Mouse (Mus musculus) cerebellum, postnatal 25 days (tissue): Measurements from ENCODE around the gene 1700025F22Rik.
A peak's percentile ranks its signal among the peaks of the same experiment; 100 is the strongest.
"Not testable (repeated sequence)": the region's sequence is repeated elsewhere in the genome, so short reads cannot be mapped to it uniquely, and the experiment has no call there.

Source experiments
- DNase-seq, 2 experiments: peaks; one replicate each; pipeline ENCODE4 v3.0.0; 2021; ENCODE audit warnings: mixed read lengths in 2 of 2

The 1700025F22Rik gene

DNA sequence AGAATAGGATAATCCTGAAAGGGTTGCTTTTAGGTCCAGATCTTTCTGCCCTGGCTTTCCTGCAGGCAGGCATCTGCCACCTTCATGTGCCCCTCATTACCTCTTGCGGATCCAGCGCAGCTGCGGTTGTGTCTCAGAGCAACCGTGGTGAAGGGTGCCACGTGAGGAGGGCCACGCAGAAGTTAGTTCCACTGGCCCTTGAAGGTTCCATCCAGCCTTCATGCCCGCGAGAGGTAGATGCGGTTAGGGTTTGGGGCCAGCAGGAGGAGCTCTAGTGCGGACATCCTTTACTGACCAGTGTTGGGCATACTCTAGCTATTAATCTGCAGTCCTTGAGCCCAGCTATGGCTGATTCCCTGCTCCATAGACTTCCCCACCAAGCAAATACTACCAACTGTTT lies at the start of gene 1700025F22Rik:
Gene 1700025F22Rik, minus strand, starts transcription at position 149 of the 400 bp plus-strand sequence.
- DNase-seq = no peak

DNA sequence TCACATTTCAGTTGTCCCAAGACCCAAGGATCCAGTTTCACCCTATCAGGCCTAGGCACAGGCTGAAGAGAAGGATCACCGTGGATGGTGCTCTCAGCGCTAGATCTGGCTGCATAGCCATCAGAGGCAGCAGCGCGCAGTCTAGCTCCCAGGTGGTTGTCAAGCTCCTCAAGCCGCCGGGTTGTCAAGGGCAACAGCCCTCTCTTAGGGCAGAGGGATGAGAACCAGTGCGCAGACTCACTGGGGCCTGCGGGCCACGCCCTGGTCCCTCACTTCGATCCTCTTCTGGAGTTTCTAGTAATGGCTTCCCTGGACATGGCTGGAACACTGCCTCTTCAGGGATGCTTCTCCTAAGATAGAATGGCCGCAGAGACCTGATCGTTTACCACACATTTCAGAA lies 31.4 kb upstream of the 1700025F22Rik start, which contains the start of gene Ms4a13:
Gene Ms4a13, minus strand, starts transcription at position 192 of the 400 bp plus-strand sequence.
- no peak for DNase-seq

DNA sequence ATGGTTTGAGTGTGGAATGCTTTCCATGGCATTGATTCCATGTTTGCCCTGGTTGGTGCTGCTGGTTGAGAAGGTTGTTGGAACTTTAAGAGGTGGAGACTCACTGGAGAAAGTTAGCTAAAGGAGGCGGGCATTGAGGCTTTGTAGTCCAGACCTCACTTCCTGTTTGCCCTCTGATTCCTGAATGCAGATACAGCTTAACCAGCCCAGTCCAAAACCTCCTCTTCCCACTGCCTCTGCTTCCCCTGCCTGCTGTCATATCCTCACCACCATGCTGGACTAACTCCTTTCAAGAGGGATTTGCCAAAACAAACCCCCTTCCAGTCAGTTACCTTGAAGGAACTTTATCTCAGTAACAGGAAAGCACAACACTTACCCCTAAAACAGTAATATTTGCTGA lies 27.4 kb upstream of the 1700025F22Rik start:
- DNase-seq = no peak

DNA sequence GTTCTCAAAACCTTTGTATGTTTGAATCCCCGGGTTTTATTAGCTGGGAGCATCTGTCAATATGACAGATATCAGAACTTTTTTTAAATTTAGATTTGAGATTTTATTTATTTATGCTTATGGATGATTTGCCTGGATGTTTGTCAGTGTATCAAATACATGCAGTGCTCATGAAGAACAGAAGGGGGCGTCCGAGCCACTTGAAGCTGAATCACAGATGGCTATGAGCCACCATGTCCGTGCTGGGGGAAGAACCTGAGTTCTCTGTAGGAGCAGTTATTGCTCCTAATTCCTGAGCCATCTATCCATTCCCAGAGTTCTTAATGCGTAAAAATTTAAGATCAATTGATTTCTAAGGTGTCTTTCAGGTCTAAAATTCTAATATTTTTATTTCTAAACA lies 19.0 kb upstream of the 1700025F22Rik start:
- DNase-seq = no peak

DNA sequence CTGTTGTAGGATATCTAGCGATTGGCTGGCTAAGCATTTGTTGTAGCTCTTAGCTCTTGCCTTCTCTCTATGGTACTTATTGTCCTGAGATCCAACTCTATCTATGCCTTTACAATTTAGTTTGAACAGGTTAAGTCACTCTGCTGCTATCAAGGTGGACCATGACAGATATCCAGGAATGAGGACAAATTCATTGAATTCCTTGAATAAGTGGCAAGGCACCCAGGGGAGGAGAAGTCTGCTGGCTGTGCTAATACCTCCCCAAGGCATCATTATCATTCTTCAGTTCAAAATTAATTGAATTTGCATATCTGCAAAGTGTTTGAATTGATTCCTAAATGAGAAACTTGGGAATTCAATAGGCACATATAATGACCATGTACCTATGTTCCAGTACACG lies 12.3 kb upstream of the 1700025F22Rik start:
- DNase-seq = no peak

DNA sequence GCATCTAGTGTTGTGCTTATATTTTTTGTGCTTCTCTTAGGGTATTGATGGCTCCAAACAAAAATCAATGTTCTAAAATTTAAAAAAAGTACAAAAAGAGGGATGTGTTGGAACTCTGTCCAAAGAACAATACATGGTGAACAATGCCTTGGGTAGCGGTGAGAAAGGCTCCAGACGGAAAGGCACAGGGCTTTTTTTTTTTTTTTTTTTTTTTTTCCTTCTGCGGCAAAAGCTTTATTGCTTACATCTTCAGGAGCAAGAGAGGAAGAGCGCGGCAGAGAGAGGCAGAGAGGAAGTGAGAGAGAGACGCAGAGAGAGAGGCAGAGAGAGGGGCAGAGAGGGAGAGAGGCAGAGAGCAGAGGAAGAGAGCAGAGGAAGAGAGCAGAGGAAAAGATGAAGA lies 7.2 kb downstream of the 1700025F22Rik start:
- DNase-seq = not testable (repeated sequence)

DNA sequence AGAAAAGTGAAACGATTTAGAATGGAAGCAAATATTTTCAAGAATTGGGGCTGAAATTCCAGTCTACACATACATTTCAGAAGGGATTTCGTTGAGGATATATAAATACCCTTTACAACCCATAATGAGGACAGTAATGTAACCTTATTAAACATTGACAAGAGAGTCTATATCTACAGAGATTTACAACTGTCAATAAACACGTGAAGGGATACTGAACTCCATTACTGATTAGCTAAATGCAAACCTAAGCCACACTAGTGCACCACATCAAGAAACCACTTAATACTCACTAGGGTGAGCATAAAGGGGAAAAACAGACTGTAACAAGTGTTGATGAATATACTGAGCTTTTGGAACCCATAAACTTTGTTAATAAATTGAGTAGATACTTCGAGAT lies 29.8 kb downstream of the 1700025F22Rik start:
- no peak for DNase-seq

DNA sequence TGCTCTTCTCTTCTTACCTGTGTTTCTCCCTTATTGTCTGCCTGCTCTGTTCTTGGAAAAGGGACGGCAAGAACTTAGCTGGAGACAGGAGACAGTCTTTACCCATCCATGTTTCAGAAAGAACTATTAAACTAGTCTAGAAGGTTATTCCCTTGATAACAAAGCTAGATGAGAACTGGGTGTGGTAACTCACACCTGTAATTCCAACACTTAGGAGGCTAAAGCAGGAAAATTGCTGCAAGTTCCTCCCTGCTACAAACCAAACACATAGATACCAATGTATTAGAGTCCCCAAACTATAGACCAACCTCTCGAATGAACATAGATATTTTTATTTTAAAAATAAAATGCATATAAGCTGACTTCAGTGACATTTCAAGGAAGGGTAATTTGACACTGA lies 30.3 kb downstream of the 1700025F22Rik start:
- no peak for DNase-seq

DNA sequence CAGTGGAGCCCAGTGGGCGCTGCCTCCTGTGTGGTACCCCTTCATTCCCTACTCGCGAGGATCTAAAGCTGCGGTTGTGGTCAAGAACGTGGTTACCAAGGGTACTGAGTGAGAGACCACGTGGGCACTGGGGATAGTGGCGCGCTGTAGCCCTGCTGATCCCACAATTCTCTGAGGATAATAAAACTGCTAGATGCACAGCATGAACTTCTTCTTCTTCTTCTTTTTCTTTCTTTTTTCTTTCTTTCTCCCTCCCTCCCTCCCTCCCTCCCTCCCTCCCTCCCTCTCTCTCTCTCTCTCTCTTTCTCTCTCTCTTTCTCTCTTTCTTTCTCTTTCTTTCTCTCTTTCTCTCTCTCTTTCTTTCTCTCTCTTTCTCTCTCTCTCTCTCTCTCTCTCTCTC lies 34.3 kb downstream of the 1700025F22Rik start, which contains the start of gene 1700017D01Rik:
Gene 1700017D01Rik, minus strand, starts transcription at position 101 of the 400 bp plus-strand sequence.
- not testable (repeated sequence) for DNase-seq

DNA sequence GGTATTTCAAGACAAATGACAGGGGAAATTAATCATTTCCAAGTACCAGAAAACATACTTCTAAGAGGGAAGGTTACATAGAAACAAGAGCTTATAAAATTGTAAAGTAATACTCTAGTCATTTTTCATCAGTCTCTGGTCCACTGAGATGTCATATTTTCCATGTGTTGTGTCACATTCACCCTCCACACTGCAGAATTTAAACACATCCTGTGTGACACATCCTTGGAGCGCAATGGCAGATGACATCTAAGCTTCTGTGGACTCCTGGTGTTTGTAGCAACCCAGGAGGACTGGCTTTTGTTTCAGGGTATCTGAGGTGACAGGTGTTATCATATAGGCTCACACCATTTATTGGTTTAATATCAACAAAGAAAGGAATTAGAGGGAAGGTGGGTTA lies 35.4 kb downstream of the 1700025F22Rik start:
- no peak for DNase-seq

DNA sequence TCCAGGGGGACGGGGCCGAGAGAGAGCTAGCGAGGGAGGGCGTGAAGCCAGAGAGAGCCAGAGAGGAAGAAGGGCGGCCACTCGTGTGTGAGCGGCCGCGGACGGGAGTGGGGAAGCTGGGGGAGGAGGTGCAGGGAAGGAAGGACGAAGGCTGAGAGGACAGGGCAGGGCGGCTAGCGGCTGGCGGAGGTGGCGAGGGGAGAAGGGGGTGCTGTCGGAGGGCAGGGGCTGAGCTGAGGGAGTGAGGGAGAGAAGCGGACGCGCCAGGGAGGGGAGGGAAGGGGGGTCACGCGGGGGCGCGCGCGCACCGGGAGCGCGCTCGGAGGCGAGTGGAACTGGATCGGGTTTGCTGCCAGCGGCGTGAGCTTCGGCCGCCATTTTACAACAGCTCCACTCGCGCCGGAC lies 44.1 kb downstream of the 1700025F22Rik start:
- peak; percentile 44 to 49 for DNase-seq

DNA sequence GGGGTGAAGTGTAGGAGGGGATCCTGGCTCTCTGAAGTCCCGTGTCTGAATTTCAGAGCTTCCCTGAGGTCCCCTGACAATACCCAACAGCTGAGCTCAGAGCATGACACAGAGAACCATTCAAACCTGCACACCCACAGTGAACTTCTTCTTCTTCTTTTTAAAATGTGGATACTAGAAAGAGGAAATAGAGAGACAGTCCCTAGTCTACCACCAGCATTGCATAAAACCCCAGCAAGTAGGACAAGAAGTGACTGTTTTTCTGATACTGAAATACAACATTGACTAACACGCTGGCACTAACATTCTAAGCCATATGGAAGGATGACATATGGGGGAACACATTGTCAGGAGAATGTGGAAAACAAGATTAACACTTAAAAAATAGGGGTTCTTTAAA lies 45.8 kb downstream of the 1700025F22Rik start:
- no peak for DNase-seq

DNA sequence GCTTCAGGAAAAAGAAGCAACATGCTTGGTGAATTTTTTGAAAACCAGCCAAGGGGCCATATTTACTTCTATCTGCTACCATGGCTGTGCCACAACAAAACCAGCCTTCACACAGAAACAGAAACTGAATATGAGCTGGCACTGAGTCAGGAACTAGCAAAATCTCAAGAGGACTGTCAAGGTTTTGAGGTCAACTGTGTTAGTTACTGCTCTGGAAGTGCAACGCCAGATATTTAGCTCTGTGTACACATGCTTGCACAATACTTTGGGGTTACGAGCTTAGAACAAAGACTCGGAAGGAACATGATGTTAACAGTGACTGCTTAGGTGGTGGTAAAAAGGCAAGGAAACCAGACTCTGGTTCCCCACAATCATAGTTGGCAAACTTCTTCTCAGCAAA lies 57.4 kb downstream of the 1700025F22Rik start:
- DNase-seq = no peak

DNA sequence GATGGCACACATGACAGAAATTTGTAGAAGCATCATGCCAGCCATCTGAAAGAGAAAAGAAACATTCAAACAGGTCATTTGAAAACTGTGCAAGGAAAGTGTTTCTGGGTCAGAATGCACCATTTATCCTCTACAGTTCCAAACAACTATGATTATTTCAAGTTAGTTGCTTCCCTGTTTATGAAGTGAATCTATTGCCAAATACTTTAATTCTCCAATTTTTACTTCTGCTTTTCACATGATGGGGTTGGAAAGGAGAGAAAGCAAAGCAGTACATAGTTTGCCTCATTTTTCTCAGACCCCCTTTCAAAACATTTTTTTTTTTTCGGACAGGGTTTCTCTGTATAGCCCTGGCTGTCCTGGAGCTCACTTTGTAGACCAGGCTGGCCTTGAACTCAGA lies 63.2 kb downstream of the 1700025F22Rik start:
- no peak for DNase-seq

DNA sequence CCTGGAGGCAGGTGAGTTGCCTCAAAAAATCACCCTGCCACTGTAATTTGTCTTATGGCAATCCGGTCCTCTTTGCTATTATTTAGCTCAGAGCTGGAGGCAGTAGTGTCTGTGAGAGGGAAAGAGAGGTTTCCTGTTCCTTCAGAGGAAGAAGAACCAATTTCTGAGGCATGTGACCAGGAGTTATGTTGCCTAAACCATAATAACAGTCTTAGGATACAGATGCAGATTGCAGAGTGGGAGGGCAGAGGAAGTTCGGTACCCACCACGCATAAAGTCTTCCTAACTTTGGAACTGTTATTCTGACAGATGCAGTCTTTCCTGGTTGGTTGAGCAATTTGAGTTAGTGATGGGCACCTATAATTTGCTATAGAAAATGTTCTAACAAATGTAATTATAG lies 66.7 kb downstream of the 1700025F22Rik start:
- no peak for DNase-seq

DNA sequence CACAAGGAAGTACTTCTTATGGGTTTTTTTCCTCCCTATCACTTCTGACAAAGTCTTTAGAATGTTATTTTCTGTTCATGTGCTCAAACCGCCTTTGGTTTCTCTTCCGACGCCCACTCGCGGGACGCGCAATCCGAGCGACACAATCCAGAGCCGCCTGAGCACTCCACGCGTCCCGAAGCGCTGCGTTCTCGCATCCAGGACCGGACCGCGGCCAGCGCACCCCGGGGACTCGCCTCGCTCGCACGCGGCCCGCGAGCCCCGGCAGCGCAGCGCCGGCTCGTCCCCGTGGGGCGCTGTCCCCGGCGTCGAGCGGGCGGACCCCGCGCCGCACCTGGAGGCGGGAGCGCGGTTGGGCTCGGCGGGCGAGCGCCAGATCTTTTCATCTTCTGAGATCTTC lies 73.0 kb downstream of the 1700025F22Rik start:
- not testable (repeated sequence) for DNase-seq
